Mouse (Mus musculus): Measurements from ENCODE around the gene Pamr1. TPM values are rescaled to one million over a fixed set of nuclear protein-coding genes. Genes with fewer than 3 reads are reported as not detected.

The Pamr1 gene
- total and polyA plus RNA-seq, 3 experiments: not detected

DNA sequence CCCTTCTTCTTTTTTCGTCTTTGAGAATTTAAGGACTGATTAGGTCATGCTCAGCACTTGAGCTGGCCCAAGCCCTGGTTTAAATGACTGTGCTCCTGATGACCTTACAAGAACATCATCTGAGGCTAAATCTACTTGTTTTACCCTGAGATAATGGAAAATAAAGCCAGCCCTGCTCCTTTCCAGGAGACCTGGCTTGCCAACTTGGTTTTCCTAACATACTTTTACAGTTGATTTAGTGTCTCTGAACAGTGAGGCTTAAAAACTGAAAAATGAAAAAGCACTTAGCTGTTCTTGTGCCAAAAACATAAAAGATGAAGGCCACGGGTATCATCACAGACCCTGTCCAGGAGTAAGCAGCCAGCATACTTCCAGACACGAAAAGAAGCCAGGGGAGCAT, 13.0 kb upstream of the Pamr1 start:
- H3K9me3 ChIP-seq (replicated peaks; ENCODE audit: insufficient read depth, low read length): no peaks in the 10 kb centered on the region
- H3K79me2 ChIP-seq (ENCODE audit: control insufficient read depth, insufficient read depth, low read length, poor library complexity): no peaks in the 10 kb centered on the region
- H3K36me3 ChIP-seq (ENCODE audit: control insufficient read depth in 1 of 2, insufficient read depth in 2 of 2, low read length in 2 of 2): no peaks in the 10 kb centered on the region
- no peak overlapping the region for H3K27ac ChIP-seq (ENCODE audit: control insufficient read depth, low read depth, low read length)
- DNase-seq (ENCODE audit: low read depth, low spot score): no peak
- TF ChIP-seq USF2 (IDR thresholded peaks at IDR 0.05; ENCODE audit: borderline replicate concordance in 1 of 2, insufficient read depth in 1 of 2, low read depth in 1 of 2, low read length in 2 of 2): no peak
- no peak for TF ChIP-seq MAX (IDR thresholded peaks at IDR 0.05; ENCODE audit: low read length)
- TF ChIP-seq USF1 (IDR thresholded peaks at IDR 0.05; ENCODE audit: low read depth, low read length): no peak
- no peak for TF ChIP-seq ZNF384 (IDR thresholded peaks at IDR 0.05; ENCODE audit: low read depth, low read length)
- no peak for TF ChIP-seq RCOR1 (IDR thresholded peaks at IDR 0.05; ENCODE audit: low read depth, low read length)
- no peak for TF ChIP-seq JUND (IDR thresholded peaks at IDR 0.05; ENCODE audit: low read depth, low read length)
- no peak for TF ChIP-seq NRF1 (IDR thresholded peaks at IDR 0.05; ENCODE audit: insufficient read depth, low read depth, low read length, poor library complexity, severe bottlenecking)
- TF ChIP-seq MAZ (IDR thresholded peaks at IDR 0.05; ENCODE audit: low read depth, low read length): no peak
- no peak for TF ChIP-seq POLR2AphosphoS5 (IDR thresholded peaks at IDR 0.05; ENCODE audit: borderline replicate concordance, low read depth, low read length)
- no peak for TF ChIP-seq POLR2A (IDR thresholded peaks at IDR 0.05; ENCODE audit: control insufficient read depth in 1 of 2, insufficient read depth in 1 of 2, low read depth in 1 of 2, low read length in 2 of 2, poor library complexity in 1 of 2)
- no peak for TF ChIP-seq POLR2AphosphoS2 (IDR thresholded peaks at IDR 0.05; ENCODE audit: low read length)
- TF ChIP-seq MYB (IDR thresholded peaks at IDR 0.05; ENCODE audit: low read depth, low read length): no peak
- no peak for TF ChIP-seq MEF2A (IDR thresholded peaks at IDR 0.05; ENCODE audit: extremely low read depth, insufficient replicate concordance, low read depth, low read length, poor library complexity, severe bottlenecking)
- no peak for TF ChIP-seq NELFE (IDR thresholded peaks at IDR 0.05; ENCODE audit: low read depth, low read length)
- no peak for TF ChIP-seq ZMIZ1 (IDR thresholded peaks at IDR 0.05; ENCODE audit: low read depth, low read length)
- no peak for TF ChIP-seq GATA1 (IDR thresholded peaks at IDR 0.05; ENCODE audit: low read depth, low read length)
- TF ChIP-seq CHD1 (IDR thresholded peaks at IDR 0.05; ENCODE audit: low read depth, low read length): no peak
- TF ChIP-seq ELF1 (IDR thresholded peaks at IDR 0.05; ENCODE audit: low read depth, low read length): no peak
- TF ChIP-seq MYC (IDR thresholded peaks at IDR 0.05; ENCODE audit: low read depth, low read length): no peak
- no peak for TF ChIP-seq TBP (IDR thresholded peaks at IDR 0.05; ENCODE audit: low read depth, low read length)
- H3K4me1 ChIP-seq (ENCODE audit: control insufficient read depth in 1 of 2, insufficient read depth in 2 of 2, low read length in 2 of 2): no peaks in the 10 kb centered on the region
- H3K27me3 ChIP-seq (ENCODE audit: control insufficient read depth in 1 of 2, insufficient read depth in 2 of 2, low read length in 2 of 2): peaks cover 8 to 9% of the 10 kb centered on the region in 2 experiments
- H3K9ac ChIP-seq (ENCODE audit: control insufficient read depth, low read depth, low read length, poor library complexity, severe bottlenecking): no peak overlapping the region
- no peak overlapping the region for H3K4me3 ChIP-seq (ENCODE audit: control insufficient read depth in 1 of 2, insufficient read depth in 1 of 2, low read depth in 2 of 2, low read length in 2 of 2)

Data from MEL (cell line).